Mouse (Mus musculus) hindbrain, embryonic 14.5 days (tissue): Measurements from ENCODE around the gene Bex2. TPM values are rescaled to one million over a fixed set of nuclear protein-coding genes. Genes with fewer than 3 reads are reported as not detected.

Source experiments
- polyA plus RNA-seq: library from polyadenylated mRNA; unstranded; fragments of >200 nt; fragmentation: Nextera tagmentation; extraction: Ambion mirVana; gene quantifications from 2 replicates; pipeline ENCODE4 v1.2.1, GENCODE M21; 2014

The Bex2 gene
- polyA plus RNA-seq, 1 experiment from 2014 or later = 553 TPM

Other genes with a start within 250 kb of the Bex2 start
- gene Gprasp2, start 229.2 kb downstream of the Bex2 start, polyA plus RNA-seq = 182 and 225 TPM in 2 replicates
- gene Arxes2, start 74.4 kb downstream of the Bex2 start, polyA plus RNA-seq = 271 and 297 TPM in 2 replicates
- 140 and 149 TPM in 2 replicates for gene Arxes1, start 34.9 kb downstream of the Bex2 start, polyA plus RNA-seq
- gene Nxf3, start 17.0 kb upstream of the Bex2 start, polyA plus RNA-seq = not detected in 2 replicates
- gene Bex4, start 70.8 kb upstream of the Bex2 start, polyA plus RNA-seq = 140 TPM in 2 replicates
- 129 and 130 TPM in 2 replicates for gene Tceal8, start 104.1 kb upstream of the Bex2 start, polyA plus RNA-seq
- gene Tceal5, start 135.6 kb upstream of the Bex2 start, polyA plus RNA-seq = 11.1 and 13.6 TPM in 2 replicates
- gene Tceal7, start 146.5 kb upstream of the Bex2 start, polyA plus RNA-seq = 2.0 and 2.3 TPM in 2 replicates
- 218 and 221 TPM in 2 replicates for gene Bex1, start 147.3 kb upstream of the Bex2 start, polyA plus RNA-seq
- 247 and 268 TPM in 2 replicates for gene Tceal9, start 176.8 kb upstream of the Bex2 start, polyA plus RNA-seq
- 749 and 760 TPM in 2 replicates for gene Bex3, start 202.0 kb upstream of the Bex2 start, polyA plus RNA-seq